Mouse (Mus musculus): ENCODE measurements around the gene Gpr61. TPM values are rescaled to one million over a fixed set of nuclear protein-coding genes. Genes with fewer than 3 reads are reported as not detected.
A peak's percentile ranks its signal among the peaks of the same experiment; 100 is the strongest.

Gpr61 gene
- total RNA-seq (2014; fragmentation: Nextera tagmentation) (not detected in 2 replicates), total RNA-seq (2017) (under 0.01 and 0.11 TPM in 2 replicates), polyA plus RNA-seq (2012) (not detected in 2 replicates)

- Histone ChIP-seq H3K27me3 (ENCODE audit: insufficient read depth, low read length) (peaks cover 17% of the 10 kb centered on the region), H3K9me3 (replicated peaks) (no peaks in the 10 kb centered on the region), H3K4me3 (ENCODE audit: low read depth, low read length) (no peak within 1 kb of the TSS), H3K36me3 (replicated peaks) (peaks cover 12% of the 10 kb centered on the region), H3K4me1 (ENCODE audit: insufficient read depth, low read depth, low read length) (peaks cover 8% of the 10 kb centered on the region)
- no peak for TF ChIP-seq CTCF (IDR thresholded peaks at IDR 0.05; ENCODE audit: low read depth, low read length)
- TF ChIP-seq POLR2AphosphoS5 (IDR thresholded peaks at IDR 0.05; ENCODE audit: insufficient replicate concordance, low read depth, low read length), result no peak
- no peak for TF ChIP-seq TAL1 (conservative IDR thresholded peaks at IDR 0.05; ENCODE audit: low read depth, low read length)
- TF ChIP-seq GATA2 (IDR thresholded peaks at IDR 0.05; ENCODE audit: borderline replicate concordance, low read depth, low read length), result no peak
- TF ChIP-seq GATA1 (IDR thresholded peaks at IDR 0.05; ENCODE audit: borderline replicate concordance, low read length), result no peak
- ATAC-seq (ENCODE audit: extremely low read depth, insufficient number of reproducible peaks, low FRiP score, poor library complexity, severe bottlenecking) (no peak), DNase-seq (ENCODE audit: low spot score) (no peak)
Measured at GRCm38 (mm10) chr3:108154656-108155055, at the start of gene Gpr61. TSS of gene Gpr61 (minus strand) at chr3:108154882.

GRCm38 (mm10) chr3:108204470-108204869 lies 49.8 kb upstream of the Gpr61 start:
- H3K36me3 ChIP-seq (replicated peaks), result peaks cover 78% of the 10 kb centered on the region
- no peaks in the 10 kb centered on the region for H3K9me3 ChIP-seq (replicated peaks)
- peaks cover 56% of the 10 kb centered on the region for H3K4me1 ChIP-seq (ENCODE audit: insufficient read depth, low read depth, low read length)
- no peak for TF ChIP-seq TAL1 (conservative IDR thresholded peaks at IDR 0.05; ENCODE audit: low read depth, low read length)
- TF ChIP-seq GATA1 (IDR thresholded peaks at IDR 0.05; ENCODE audit: borderline replicate concordance, low read length), result no peak
- TF ChIP-seq GATA2 (IDR thresholded peaks at IDR 0.05; ENCODE audit: borderline replicate concordance, low read depth, low read length), result no peak
- no peak for TF ChIP-seq CTCF (IDR thresholded peaks at IDR 0.05; ENCODE audit: low read depth, low read length)
- TF ChIP-seq POLR2AphosphoS5 (IDR thresholded peaks at IDR 0.05; ENCODE audit: insufficient replicate concordance, low read depth, low read length), result no peak
- no peak for DNase-seq (ENCODE audit: low spot score)
- no peak overlapping the region for H3K4me3 ChIP-seq (ENCODE audit: low read depth, low read length)
- no peaks in the 10 kb centered on the region for H3K27me3 ChIP-seq (ENCODE audit: insufficient read depth, low read length)
- ATAC-seq (ENCODE audit: extremely low read depth, insufficient number of reproducible peaks, low FRiP score, poor library complexity, severe bottlenecking), result no peak

GRCm38 (mm10) chr3:108203621-108204325 lies 49.1 kb upstream of the Gpr61 start:
- no peaks in the 10 kb centered on the region for H3K9me3 ChIP-seq (replicated peaks)
- H3K4me3 ChIP-seq (ENCODE audit: low read depth, low read length), result no peak overlapping the region
- TF ChIP-seq GATA2 (IDR thresholded peaks at IDR 0.05; ENCODE audit: borderline replicate concordance, low read depth, low read length) (no peak), TAL1 (conservative IDR thresholded peaks at IDR 0.05; ENCODE audit: low read depth, low read length) (no peak), POLR2AphosphoS5 (IDR thresholded peaks at IDR 0.05; ENCODE audit: insufficient replicate concordance, low read depth, low read length) (no peak), CTCF (IDR thresholded peaks at IDR 0.05; ENCODE audit: low read depth, low read length) (peak; percentile 91), GATA1 (IDR thresholded peaks at IDR 0.05; ENCODE audit: borderline replicate concordance, low read length) (no peak)
- no peaks in the 10 kb centered on the region for H3K27me3 ChIP-seq (ENCODE audit: insufficient read depth, low read length)
- H3K36me3 ChIP-seq (replicated peaks), result peaks cover 83% of the 10 kb centered on the region
- DNase-seq (ENCODE audit: low spot score) (peak; percentile 37), ATAC-seq (ENCODE audit: extremely low read depth, insufficient number of reproducible peaks, low FRiP score, poor library complexity, severe bottlenecking) (no peak)
- peaks cover 56% of the 10 kb centered on the region for H3K4me1 ChIP-seq (ENCODE audit: insufficient read depth, low read depth, low read length)

GRCm38 (mm10) chr3:108203212-108203611 lies 48.5 kb upstream of the Gpr61 start:
- H3K4me1 ChIP-seq (ENCODE audit: insufficient read depth, low read depth, low read length), result peaks cover 54% of the 10 kb centered on the region
- ATAC-seq (ENCODE audit: extremely low read depth, insufficient number of reproducible peaks, low FRiP score, poor library complexity, severe bottlenecking) (no peak), DNase-seq (ENCODE audit: low spot score) (no peak)
- H3K36me3 ChIP-seq (replicated peaks), result peaks cover 83% of the 10 kb centered on the region
- no peaks in the 10 kb centered on the region for H3K27me3 ChIP-seq (ENCODE audit: insufficient read depth, low read length)
- H3K4me3 ChIP-seq (ENCODE audit: low read depth, low read length), result no peak overlapping the region
- TF ChIP-seq GATA1 (IDR thresholded peaks at IDR 0.05; ENCODE audit: borderline replicate concordance, low read length) (no peak), TAL1 (conservative IDR thresholded peaks at IDR 0.05; ENCODE audit: low read depth, low read length) (no peak), GATA2 (IDR thresholded peaks at IDR 0.05; ENCODE audit: borderline replicate concordance, low read depth, low read length) (no peak), POLR2AphosphoS5 (IDR thresholded peaks at IDR 0.05; ENCODE audit: insufficient replicate concordance, low read depth, low read length) (no peak), CTCF (IDR thresholded peaks at IDR 0.05; ENCODE audit: low read depth, low read length) (no peak)
- no peaks in the 10 kb centered on the region for H3K9me3 ChIP-seq (replicated peaks)

- peaks cover 52% of the 10 kb centered on the region for H3K4me1 ChIP-seq (ENCODE audit: insufficient read depth, low read depth, low read length)
- no peaks in the 10 kb centered on the region for H3K9me3 ChIP-seq (replicated peaks)
- ATAC-seq (ENCODE audit: extremely low read depth, insufficient number of reproducible peaks, low FRiP score, poor library complexity, severe bottlenecking) (no peak), DNase-seq (ENCODE audit: low spot score) (no peak)
- peaks cover 83% of the 10 kb centered on the region for H3K36me3 ChIP-seq (replicated peaks)
- H3K4me3 ChIP-seq (ENCODE audit: low read depth, low read length), result no peak overlapping the region
- no peak for TF ChIP-seq TAL1 (conservative IDR thresholded peaks at IDR 0.05; ENCODE audit: low read depth, low read length)
- no peak for TF ChIP-seq POLR2AphosphoS5 (IDR thresholded peaks at IDR 0.05; ENCODE audit: insufficient replicate concordance, low read depth, low read length)
- TF ChIP-seq CTCF (IDR thresholded peaks at IDR 0.05; ENCODE audit: low read depth, low read length), result no peak
- TF ChIP-seq GATA1 (IDR thresholded peaks at IDR 0.05; ENCODE audit: borderline replicate concordance, low read length), result no peak
- TF ChIP-seq GATA2 (IDR thresholded peaks at IDR 0.05; ENCODE audit: borderline replicate concordance, low read depth, low read length), result no peak
- no peaks in the 10 kb centered on the region for H3K27me3 ChIP-seq (ENCODE audit: insufficient read depth, low read length)
Measured at GRCm38 (mm10) chr3:108202506-108202905, 47.8 kb upstream of the Gpr61 start.

Measured in G1E (cell line).